Mouse (Mus musculus): Measurements from ENCODE around the gene Sulf2.
A peak's percentile ranks its signal among the peaks of the same experiment; 100 is the strongest.

Gene Sulf2

DNA sequence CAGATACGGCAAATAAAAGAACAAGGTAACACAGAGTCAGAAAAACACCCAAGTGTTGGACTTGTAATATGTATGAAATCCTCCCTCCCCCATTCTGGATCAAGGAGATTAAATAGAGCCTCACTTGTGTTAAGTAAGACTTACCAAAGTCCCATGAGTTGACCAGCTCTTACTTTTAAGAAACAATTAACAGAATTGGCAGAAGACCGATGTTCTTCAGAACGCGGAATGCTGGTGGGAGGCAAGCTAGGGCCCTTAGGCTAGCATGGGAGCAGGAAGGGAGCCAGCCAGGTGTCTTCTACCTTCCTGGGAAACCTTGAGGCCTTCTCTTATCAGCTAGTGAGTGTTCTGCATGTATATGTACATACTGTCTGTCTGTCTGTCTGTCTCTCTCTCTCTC lies 107.5 kb downstream of the Sulf2 start:
- no peak for DNase-seq

DNA sequence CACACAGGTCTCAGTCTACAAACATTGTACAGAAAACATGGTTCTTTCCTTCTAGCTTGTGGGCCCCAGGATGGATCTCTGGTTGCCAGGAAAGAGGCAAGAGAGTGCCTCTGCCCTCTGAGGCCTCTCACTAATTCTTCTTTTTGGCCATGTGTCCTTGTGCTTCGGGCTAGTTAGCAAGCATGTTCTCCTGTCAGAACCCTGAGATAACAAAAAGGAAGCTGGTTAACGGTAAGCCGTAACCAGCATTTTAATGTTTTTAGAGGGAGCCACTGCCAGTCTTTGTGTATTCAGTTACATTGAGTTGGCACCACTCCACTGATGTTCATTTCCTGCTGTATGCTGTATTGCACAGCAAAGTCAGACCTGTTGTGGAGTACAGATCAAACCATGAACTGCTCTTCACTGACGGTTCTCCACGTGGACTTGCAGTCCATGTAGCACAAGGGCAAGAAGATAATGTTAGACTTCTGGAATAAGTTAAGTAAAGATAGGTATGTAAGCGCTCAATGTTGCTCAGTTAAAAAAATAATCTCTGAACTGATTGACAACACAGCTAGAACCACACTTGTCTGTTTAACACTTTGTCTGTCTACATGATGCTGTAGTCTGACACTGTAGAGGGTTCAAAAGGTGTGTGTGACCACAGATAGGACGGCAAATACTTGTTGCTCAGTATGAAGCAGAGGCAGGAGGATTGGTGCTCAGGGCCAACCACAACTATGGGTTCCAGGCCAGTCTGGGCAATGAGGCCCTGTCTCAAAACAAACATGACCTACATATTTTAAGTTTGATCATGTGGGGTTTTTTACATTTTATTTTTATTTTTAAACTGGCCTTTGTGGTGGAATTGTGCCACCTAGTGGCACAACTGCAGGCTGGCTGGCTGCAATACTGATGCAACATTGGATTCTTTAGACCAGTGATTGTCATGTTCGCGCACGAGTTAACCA lies 109.6 kb downstream of the Sulf2 start:
- peak; percentile 19 to 44 for DNase-seq

DNA sequence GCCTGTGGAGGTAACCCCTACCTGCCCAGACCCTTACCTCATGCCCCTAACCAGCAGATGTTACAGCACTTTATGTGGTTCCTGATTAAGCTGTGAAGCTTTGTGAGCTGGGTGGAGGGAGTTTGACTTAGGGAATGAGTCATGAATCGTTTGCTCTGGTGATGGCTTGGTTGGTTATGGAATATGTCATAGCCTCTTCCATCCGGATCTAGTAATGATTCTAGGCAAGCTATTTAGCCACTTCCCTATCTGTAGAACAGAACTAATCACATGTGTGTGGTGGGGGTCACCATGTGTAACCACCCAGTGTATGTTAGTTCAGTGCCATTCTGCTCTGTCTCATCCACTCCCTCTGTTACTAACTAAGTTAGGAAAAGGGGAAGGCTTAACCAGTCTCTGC lies 110.5 kb downstream of the Sulf2 start:
- no peak for DNase-seq

DNA sequence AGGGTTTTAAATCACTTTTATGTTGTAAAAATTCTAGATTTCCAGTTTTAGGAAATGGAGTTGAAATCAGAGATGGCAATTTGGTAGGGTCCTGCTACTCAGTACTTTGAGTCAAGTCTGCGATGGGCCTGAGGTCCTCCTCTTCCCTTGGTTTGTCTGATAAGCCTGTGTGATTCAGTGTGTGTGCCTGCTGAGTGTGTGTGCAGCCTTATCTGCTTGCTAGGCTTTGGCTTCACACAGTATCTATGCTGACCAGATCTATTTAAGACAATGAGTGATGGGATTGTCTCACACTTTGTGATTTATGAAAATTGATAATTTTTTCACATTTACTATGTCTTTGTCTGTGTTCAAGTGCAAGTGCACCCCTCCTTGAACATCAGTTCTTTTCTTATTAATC lies 112.9 kb downstream of the Sulf2 start:
- DNase-seq: no peak

DNA sequence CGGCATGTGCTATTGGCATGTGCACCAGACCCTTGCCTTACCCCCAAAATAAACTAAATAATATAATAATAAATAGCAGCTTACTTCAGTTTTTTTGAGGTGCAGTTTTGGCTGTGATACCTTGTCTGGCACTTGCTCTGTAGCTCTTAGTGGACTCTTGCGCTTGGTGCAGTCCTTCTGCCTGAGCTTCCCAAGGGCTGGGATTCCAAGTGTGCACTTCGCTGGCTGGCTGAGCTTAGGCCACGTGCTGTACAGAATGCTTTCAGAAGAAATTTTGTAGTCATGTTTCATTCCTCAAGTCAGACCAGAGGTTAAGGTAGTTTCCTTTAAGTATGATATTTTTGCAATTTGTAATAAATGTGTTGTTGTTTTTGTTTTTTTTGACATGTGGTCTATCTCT lies 115.8 kb downstream of the Sulf2 start:
- DNase-seq: no peak

DNA sequence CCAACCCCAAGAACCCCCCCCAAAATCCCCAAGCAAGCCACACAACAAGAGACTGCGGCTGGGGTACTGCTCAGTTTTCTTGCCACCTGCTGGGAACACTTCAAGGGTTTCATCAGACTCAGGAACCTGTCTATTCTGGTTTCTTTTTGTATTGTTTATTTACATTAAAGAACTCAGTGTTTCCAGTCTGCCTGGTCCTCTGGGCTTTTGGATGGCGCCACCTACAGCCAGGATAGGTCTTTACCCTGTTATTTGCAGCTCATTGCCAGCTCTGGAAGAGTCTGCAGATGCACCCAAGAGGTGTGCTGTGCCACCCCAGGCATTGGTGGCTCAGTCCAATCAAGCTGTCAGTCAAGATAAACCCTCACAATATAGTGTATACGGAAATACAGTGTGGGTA lies 119.7 kb downstream of the Sulf2 start:
- peak; percentile 25 to 52 for DNase-seq

DNA sequence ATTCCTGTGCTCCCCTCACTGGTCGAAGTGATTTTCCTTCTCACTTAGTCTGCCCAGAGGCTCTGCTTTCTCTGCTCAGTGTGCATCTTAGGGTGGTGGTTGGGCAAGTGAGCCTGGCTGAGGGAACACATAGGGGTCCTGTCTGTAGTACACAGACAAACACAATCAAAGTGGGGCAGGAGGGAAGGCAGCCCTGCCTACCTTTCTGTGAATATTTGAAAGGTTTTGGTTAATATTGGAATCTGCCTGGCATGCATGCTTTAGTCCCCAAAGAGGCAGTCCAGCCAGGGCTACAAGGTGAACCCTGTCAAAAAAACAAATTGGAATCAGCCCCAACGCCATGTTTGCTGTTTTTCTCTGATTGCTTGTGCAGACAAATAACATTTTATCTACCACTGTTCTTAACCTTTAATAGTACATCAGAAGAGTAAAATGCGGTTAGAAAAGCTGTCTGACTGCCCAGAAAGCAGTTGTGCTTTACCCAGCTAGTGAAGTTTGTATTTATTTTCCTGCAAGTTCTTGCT lies 120.4 kb downstream of the Sulf2 start:
- no peak for DNase-seq

DNA sequence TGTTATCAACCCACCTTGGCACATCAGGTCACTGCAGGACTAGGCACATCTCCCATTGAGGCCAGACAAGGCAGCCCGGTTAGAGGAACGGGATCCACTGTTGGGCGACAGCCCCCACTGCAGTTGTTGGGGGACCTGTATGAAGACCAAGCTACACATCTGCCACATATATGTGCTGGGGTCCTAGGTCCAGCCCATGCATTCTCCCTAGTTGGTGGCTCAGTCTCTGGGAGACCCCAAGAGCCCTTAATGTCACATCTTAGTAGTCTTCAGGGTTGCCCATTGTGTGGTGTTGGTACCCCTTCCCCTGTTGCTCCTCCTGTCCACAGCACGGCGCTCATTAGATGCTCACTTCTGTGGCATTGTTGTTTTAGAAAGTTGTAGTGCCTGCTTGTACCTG lies 122.8 kb downstream of the Sulf2 start:
- no peak for DNase-seq

DNA sequence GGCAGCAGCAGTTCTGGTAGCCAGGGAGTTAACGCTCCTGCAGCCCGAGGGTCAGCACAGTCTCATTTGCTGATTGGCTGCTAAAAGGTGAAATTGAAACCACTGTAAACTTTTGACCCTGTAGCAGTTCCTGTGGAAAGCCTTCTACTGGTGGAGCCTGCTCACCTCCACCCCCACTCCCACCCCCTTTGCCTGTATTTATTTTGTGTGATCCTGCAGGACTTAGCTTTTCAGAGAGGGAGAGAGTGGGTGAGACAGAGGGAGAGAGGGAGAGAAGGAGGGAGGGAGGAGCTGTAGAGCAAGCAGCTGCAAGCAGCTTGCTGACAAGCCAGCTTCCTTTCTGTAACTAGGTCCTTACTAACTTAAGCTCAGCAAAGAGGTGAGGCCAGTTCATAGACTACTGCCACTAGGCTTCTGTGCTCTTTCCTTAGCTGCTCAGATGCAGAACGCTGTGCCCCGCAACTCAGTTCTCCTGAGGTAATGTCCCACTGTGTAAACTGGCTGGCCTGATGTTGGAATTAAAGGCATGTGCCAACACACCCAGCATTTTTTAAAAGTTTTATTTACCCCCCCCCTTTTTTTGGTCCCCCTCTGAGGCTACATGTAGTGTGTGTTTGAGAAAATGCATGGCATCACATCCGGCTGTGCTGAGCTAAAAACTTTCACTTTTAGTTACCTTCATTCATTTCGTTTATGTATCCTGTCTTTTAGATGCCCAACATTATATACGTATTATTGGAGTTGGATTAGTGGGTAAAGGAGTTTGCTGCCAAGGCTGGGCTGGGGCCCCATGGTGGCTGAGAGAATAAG lies 124.1 kb downstream of the Sulf2 start:
- DNase-seq: peak in 1 of 2 experiments; percentile 11

DNA sequence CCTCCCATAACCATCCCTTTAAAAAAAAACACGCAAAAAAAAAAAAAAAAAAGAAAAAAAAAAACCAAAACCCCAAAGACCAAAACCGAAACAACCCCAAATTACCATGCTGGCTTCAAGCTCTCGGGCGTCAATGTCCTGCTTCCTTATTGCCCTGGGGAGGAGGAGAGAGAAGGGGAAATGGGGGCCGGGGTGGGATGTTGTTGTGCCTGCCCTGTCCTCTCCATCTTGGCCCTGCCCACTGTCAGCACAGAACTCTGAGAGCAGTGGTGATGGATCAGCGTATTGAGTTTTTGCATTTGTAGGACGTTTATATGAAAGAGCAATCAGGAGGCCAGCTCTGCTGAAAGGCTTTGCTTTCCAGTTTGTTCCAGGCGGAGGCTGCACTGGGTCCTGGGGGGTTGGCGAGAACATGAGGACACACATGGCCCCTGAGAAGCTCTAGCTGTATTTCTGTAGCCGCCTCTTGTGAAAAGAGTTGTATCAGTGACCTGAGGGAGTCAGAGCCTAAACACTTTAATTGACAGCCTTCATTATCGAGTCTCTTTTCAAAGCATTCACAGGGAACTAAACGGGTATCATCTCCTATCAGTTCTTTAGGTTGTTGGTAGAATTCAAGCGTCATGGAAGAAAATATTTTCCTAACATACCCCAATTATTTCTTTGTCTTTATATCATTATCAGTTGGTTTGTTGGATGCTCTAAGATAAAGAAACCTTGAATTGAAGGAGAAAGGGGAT lies 125.0 kb downstream of the Sulf2 start:
- no peak for DNase-seq

DNA sequence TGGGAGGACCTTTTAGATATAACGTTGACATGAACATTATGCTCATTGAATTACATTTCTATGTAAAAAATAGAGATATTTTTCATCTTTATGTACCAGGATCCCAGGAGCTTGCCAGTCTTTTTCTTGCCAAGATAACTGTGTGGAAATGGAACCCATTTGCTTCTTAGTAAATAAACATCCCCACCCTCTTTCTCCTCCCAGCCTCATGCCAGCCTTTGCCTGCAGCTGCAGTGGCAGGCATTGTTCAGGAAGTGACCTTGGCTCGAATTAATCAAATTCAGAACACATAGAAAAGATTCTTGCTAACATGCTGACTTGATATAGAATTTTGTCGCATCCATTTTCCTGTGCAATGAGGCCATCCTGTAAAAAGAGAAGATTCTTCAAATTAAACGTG lies 126.2 kb downstream of the Sulf2 start:
- no peak for DNase-seq

DNA sequence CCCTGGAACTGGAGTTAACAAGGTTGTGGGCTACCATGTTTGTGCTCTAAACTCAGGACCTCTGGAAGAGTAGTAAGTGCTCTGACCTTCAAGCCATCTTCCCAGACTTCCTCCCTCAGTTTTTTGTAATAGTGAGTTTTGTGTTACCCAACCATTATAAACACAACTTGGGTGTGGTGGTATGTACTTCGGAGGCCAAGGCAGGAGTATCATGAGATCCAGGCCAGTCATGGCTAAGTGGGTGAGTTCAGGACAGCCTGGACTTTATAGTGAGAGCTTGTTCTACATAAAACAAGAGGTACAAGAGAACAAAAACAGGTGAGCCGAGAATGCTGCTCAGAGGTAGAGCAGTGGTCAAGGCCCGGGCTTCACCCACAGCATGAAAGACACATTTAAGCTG lies 127.6 kb downstream of the Sulf2 start:
- DNase-seq: no peak

DNA sequence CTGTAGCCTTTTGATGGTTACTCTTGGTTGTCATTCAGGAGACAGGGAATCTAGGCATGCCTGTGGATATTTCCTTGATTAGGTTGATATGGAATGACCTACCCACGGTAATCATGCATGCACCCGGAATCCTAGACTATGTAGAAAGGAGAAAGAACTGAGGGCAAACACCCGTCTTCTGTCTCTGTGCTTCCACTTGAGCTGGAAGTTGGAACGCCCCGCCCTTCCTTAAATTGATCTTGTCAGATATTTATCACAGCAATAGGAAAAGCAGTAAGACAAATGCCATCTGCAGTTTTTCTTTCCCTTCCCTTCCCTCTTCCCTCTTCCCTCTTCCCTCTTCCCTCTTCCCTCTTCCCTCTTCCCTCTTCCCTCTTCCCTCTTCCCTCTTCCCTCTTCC lies 129.5 kb downstream of the Sulf2 start:
- DNase-seq: no peak

DNA sequence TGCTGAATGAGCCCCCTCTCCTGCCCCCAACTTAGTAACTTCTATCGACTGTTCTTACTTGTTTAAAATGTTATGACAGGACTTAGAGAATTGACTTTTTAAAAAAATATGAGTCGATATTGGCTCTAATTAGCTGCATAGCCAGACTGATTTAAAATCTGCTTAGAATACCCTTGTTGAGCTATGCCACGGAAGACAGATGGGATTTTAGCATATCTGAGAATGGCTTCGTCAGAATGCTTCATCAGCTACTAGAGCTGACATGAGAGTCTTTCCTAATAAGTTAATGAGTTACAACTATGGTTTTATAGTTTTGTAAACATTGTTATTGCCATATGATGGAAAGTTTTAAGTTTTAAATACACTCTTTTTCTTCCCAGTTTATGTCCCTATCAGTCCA lies 130.8 kb downstream of the Sulf2 start:
- DNase-seq: no peak

DNA sequence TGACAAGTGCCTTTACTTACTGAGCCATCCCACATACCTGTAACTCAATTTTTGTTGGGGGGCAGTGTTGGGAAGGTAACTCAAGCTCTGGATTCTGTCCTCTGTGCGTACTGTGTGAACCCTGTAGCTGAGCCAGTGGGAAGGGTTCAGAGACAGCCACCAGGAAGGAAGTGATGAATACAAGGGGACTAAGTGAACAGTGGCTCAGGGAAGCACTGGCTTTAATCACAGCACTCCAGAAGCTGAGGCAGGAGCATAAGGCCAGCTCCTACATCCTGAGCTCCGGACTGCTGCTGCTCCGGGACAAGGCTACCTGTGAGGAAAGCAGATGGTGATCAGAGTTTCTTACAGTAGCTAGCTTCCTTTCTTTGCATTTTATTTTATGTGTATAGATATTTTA lies 131.4 kb downstream of the Sulf2 start:
- DNase-seq: no peak
